Mouse (Mus musculus) midbrain, postnatal 0 days (tissue): ENCODE measurements around the gene 1300017J02Rik. TPM values are rescaled to one million over a fixed set of nuclear protein-coding genes. Genes with fewer than 3 reads are reported as not detected.

Source experiments
- ATAC-seq: fragments of 200-750 bp; cut with Nextera tagmentation; 2 replicates; pipeline ENCODE4 v1.8.0; 2017; ENCODE audit warnings: moderate number of reproducible peaks, mild to moderate bottlenecking, moderate TSS enrichment, moderate library complexity; ENCODE audit not compliant: low FRiP score
- DNase-seq: peaks from one replicate; pipeline ENCODE4 v3.0.0-alpha.2; 2015; ENCODE audit warnings: low spot score
- H3K27ac ChIP-seq: fragments of 300-500 bp; sonication (generic); 2 replicates; pipeline ENCODE4 v1.5.1; 2014; ENCODE audit warnings: low read depth, mild to moderate bottlenecking, low read length, mixed read lengths
- H3K27me3 ChIP-seq: fragments of 300-500 bp; sonication (generic); 2 replicates; pipeline ENCODE4 v1.6.1; 2014; ENCODE audit warnings: low read length, control low read depth, mixed read lengths; ENCODE audit not compliant: insufficient read depth
- H3K36me3 ChIP-seq: fragments of 300-500 bp; sonication (generic); 2 replicates; pipeline ENCODE4 v1.6.1; 2014; ENCODE audit warnings: low read length, control low read depth, mixed read lengths; ENCODE audit not compliant: insufficient read depth
- H3K4me1 ChIP-seq: fragments of 300-500 bp; sonication (generic); 2 replicates; pipeline ENCODE4 v1.6.1; 2014; ENCODE audit warnings: mild to moderate bottlenecking, control low read depth, antibody characterized with exemption, low read length, mixed read lengths; ENCODE audit not compliant: insufficient read depth
- H3K4me2 ChIP-seq: fragments of 300-500 bp; sonication (generic); 2 replicates; pipeline ENCODE4 v1.6.1; 2014; ENCODE audit warnings: low read depth, mild to moderate bottlenecking, low read length, mixed read lengths; ENCODE audit not compliant: poor library complexity, severe bottlenecking
- H3K4me3 ChIP-seq: fragments of 300-500 bp; sonication (generic); 2 replicates; pipeline ENCODE4 v1.5.1; 2014; ENCODE audit warnings: low read depth, mild to moderate bottlenecking, low read length, moderate library complexity
- H3K9ac ChIP-seq: fragments of 300-500 bp; sonication (generic); replicated peaks from 2 replicates; pipeline ENCODE4 v1.6.1; 2014; ENCODE audit warnings: mild to moderate bottlenecking, low read length, moderate library complexity, mixed read lengths; ENCODE audit not compliant: poor library complexity, severe bottlenecking
- H3K9me3 ChIP-seq: fragments of 300-500 bp; sonication (generic); 2 replicates; pipeline ENCODE4 v1.6.1; 2016; ENCODE audit warnings: low read length, control low read depth
- CTCF ChIP-seq: IDR thresholded peaks from 2 replicates; pipeline ENCODE4 v1.5.1; 2016; ENCODE audit warnings: antibody characterized with exemption, mild to moderate bottlenecking
- WGBS: fragments of 180-500 bp; shearing (Covaris S2); extraction: QIAGEN DNeasy Blood & Tissue Kit; methylation state at CpG from one replicate; pipeline ENCODE4 v1.1.7; 2014; 5-methylcytosine and 5-hydroxymethylcytosine counted together
- polyA plus RNA-seq: library from polyadenylated mRNA; unstranded; fragments of >200 nt; fragmentation: Nextera tagmentation; extraction: Ambion mirVana; gene quantifications from 2 replicates; pipeline ENCODE4 v1.2.1, GENCODE M21; 2015
- total RNA-seq: library from RNA; depleted of rRNA; stranded (reverse); fragments of >200 nt; gene quantifications from 2 replicates; pipeline ENCODE4 v1.2.3, GENCODE M21; 2014

1300017J02Rik gene
- total and polyA plus RNA-seq, 2 experiments from 2014 or later: 0.27 to 0.56 TPM

GRCm38 (mm10) chr9:103252906-103253305, 52.0 kb downstream of the 1300017J02Rik start:
- Histone ChIP-seq H3K4me1 (no peaks in the 10 kb centered on the region), H3K4me3 (no peak overlapping the region), H3K9me3 (no peaks in the 10 kb centered on the region), H3K9ac (no peak overlapping the region), H3K4me2 (no peak overlapping the region), H3K36me3 (no peaks in the 10 kb centered on the region), H3K27ac (no peak overlapping the region), H3K27me3 (no peaks in the 10 kb centered on the region)
- ATAC-seq: no peak
- 80% methylated on average over 5 of the region's 5 CpGs for WGBS
- TF ChIP-seq CTCF: no peak
- DNase-seq: no peak

- ATAC-seq: no peak
- no peak for TF ChIP-seq CTCF
- no peak for DNase-seq
Observed at GRCm38 (mm10) chr9:103248618-103249017, 56.3 kb downstream of the 1300017J02Rik start.

GRCm38 (mm10) chr9:103246526-103247168, 58.2 kb downstream of the 1300017J02Rik start:
- Histone ChIP-seq H3K27me3 (no peaks in the 10 kb centered on the region), H3K9ac (no peak overlapping the region), H3K36me3 (no peaks in the 10 kb centered on the region), H3K4me1 (no peaks in the 10 kb centered on the region), H3K4me2 (no peak overlapping the region), H3K9me3 (no peaks in the 10 kb centered on the region), H3K27ac (no peak overlapping the region), H3K4me3 (no peak overlapping the region)
- TF ChIP-seq CTCF: no peak
- WGBS: 89% methylated on average over 8 of the region's 8 CpGs
- ATAC-seq (no peak), DNase-seq (no peak)

More at GRCm38 (mm10) chr9:103248618-103249017, 56.3 kb downstream of the 1300017J02Rik start:
- Histone ChIP-seq H3K4me2 (no peak overlapping the region), H3K4me3 (no peak overlapping the region), H3K27ac (no peak overlapping the region), H3K36me3 (no peaks in the 10 kb centered on the region), H3K4me1 (no peaks in the 10 kb centered on the region), H3K27me3 (no peaks in the 10 kb centered on the region), H3K9ac (no peak overlapping the region), H3K9me3 (no peaks in the 10 kb centered on the region)
- WGBS: 60% methylated on average over 4 of the region's 4 CpGs

- no peak for TF ChIP-seq CTCF
- 94% methylated on average over 4 of the region's 4 CpGs for WGBS
- no peaks in the 10 kb centered on the region for H3K36me3 ChIP-seq
- no peak overlapping the region for H3K9ac ChIP-seq
- no peaks in the 10 kb centered on the region for H3K4me1 ChIP-seq
- no peak overlapping the region for H3K27ac ChIP-seq
- no peaks in the 10 kb centered on the region for H3K9me3 ChIP-seq
- DNase-seq (no peak), ATAC-seq (no peak)
- no peaks in the 10 kb centered on the region for H3K27me3 ChIP-seq
- no peak overlapping the region for H3K4me2 ChIP-seq
- no peak overlapping the region for H3K4me3 ChIP-seq
Observed at GRCm38 (mm10) chr9:103243640-103244039, 61.2 kb downstream of the 1300017J02Rik start.

DNA sequence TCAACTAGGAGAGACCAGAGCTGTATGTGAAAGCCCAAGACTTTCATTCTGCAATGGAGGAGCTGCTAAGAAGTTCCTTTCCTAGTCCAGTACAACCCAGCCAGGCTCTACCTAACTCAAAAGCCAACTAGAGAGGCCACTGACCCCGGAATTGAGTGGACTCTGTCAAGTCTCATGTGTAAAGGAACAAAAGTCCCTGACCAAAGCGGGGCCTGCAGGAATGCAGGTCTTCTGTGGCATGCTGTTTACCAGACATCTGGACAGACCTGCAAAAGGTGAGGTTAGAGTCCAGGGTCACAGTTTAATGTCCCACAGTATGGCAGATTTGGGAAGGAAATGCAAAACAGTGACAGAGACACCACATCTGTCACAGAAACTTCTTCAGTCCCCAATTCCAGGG, 63.7 kb downstream of the 1300017J02Rik start:
- Histone ChIP-seq H3K36me3 (no peaks in the 10 kb centered on the region), H3K27ac (no peak overlapping the region), H3K4me3 (no peak overlapping the region), H3K4me1 (no peaks in the 10 kb centered on the region), H3K4me2 (no peak overlapping the region), H3K9ac (no peak overlapping the region), H3K27me3 (no peaks in the 10 kb centered on the region), H3K9me3 (no peaks in the 10 kb centered on the region)
- 77% methylated on average over 2 of the region's 2 CpGs for WGBS
- no peak for TF ChIP-seq CTCF
- ATAC-seq (no peak), DNase-seq (no peak)

- Histone ChIP-seq H3K27ac (no peak overlapping the region), H3K4me2 (no peak overlapping the region), H3K4me3 (no peak overlapping the region), H3K9me3 (no peaks in the 10 kb centered on the region), H3K9ac (no peak overlapping the region), H3K4me1 (no peaks in the 10 kb centered on the region), H3K36me3 (no peaks in the 10 kb centered on the region), H3K27me3 (no peaks in the 10 kb centered on the region)
- no peak for ATAC-seq
- DNase-seq: no peak
- no peak for TF ChIP-seq CTCF
- 83% methylated on average over 6 of the region's 6 CpGs for WGBS
Observed at GRCm38 (mm10) chr9:103239471-103239870, 65.4 kb downstream of the 1300017J02Rik start.
